Mouse (Mus musculus) spleen, adult 2 months (tissue): Measurements from ENCODE around the gene Trp73. TPM values are rescaled to one million over a fixed set of nuclear protein-coding genes. Genes with fewer than 3 reads are reported as not detected.

Experiments
- DNase-seq, 2 experiments: peaks; one replicate each; pipeline versions ENCODE4 v3.0.0 to v3.0.0-alpha.2; 2012 to 2021; ENCODE audit warnings: low spot score in 2 of 2, low read depth in 1 of 2
- H3K27ac ChIP-seq: fragments of 200-500 bp; 2 replicates; pipeline ENCODE4 v1.5.1; 2012; ENCODE audit warnings: low read length, inconsistent platforms; ENCODE audit not compliant: insufficient read depth
- H3K27me3 ChIP-seq: fragments of 200-500 bp; 2 replicates; pipeline ENCODE4 v1.6.1; 2012; ENCODE audit warnings: mild to moderate bottlenecking, moderate library complexity, low read length, inconsistent platforms; ENCODE audit not compliant: control insufficient read depth, insufficient read depth
- H3K36me3 ChIP-seq: fragments of 200-500 bp; 2 replicates; pipeline ENCODE4 v1.6.1; 2012; ENCODE audit warnings: mild to moderate bottlenecking, low read length, inconsistent platforms; ENCODE audit not compliant: control insufficient read depth, insufficient read depth
- H3K4me1 ChIP-seq: fragments of 200-500 bp; 2 replicates; pipeline ENCODE4 v1.6.1; 2011; ENCODE audit warnings: inconsistent platforms; ENCODE audit not compliant: control insufficient read depth, insufficient read depth, insufficient read length
- H3K4me3 ChIP-seq: fragments of 200-500 bp; 2 replicates; pipeline ENCODE4 v1.5.1; 2011; ENCODE audit warnings: mild to moderate bottlenecking, inconsistent platforms; ENCODE audit not compliant: insufficient read depth, insufficient read length; ENCODE audit errors: extremely low read depth
- CTCF ChIP-seq: fragments of 200-500 bp; IDR thresholded peaks from 2 replicates; pipeline ENCODE4 v1.5.1; 2011; ENCODE audit warnings: mild to moderate bottlenecking, inconsistent platforms; ENCODE audit not compliant: insufficient read depth, insufficient read length, insufficient replicate concordance; ENCODE audit errors: extremely low read depth
- POLR2A ChIP-seq: fragments of 200-500 bp; IDR thresholded peaks from 2 replicates; pipeline ENCODE4 v1.6.1; 2011; ENCODE audit warnings: low read depth, low read length, inconsistent platforms
- WGBS: fragments of 180-500 bp; shearing (Covaris S2); methylation state at CpG from one replicate; pipeline ENCODE4 v1.1.7; 2018; 5-methylcytosine and 5-hydroxymethylcytosine counted together
- polyA plus RNA-seq: library from polyadenylated mRNA; depleted of rRNA; stranded (reverse); fragments of >200 nt; gene quantifications from 2 replicates; pipeline ENCODE4 v1.2.3, GENCODE M21; 2012; rRNA removed

Trp73 gene
- 0.25 and 0.34 TPM in 2 replicates for polyA plus RNA-seq

GRCm38 (mm10) chr4:154140182-154140212 lies at the start of gene Trp73:
Gene Trp73 (minus strand): TSS chr4:154140208.
- no peak for DNase-seq
- peaks cover 11% of the 10 kb centered on the region for H3K4me1 ChIP-seq
- no peaks in the 10 kb centered on the region for H3K36me3 ChIP-seq
- peak within 1 kb of the TSS; percentile 53 for H3K4me3 ChIP-seq
- H3K27ac ChIP-seq, result no peak within 1 kb of the TSS
- TF ChIP-seq POLR2A, result no peak
- TF ChIP-seq CTCF, result no peak
- H3K27me3 ChIP-seq, result peaks cover 32% of the 10 kb centered on the region
- 5% methylated on average over 4 of the region's 4 CpGs for WGBS

- Histone ChIP-seq H3K4me3 (no peak overlapping the region), H3K36me3 (no peaks in the 10 kb centered on the region), H3K4me1 (no peaks in the 10 kb centered on the region), H3K27me3 (no peaks in the 10 kb centered on the region), H3K27ac (no peak overlapping the region)
- DNase-seq, result no peak
- TF ChIP-seq CTCF (no peak), POLR2A (no peak)
- 6% methylated on average over 8 of the region's 8 CpGs for WGBS
These were observed 48.9 kb upstream of the Trp73 start for GRCm38 (mm10) chr4:154188948-154189347.

- Histone ChIP-seq H3K27me3 (no peaks in the 10 kb centered on the region), H3K27ac (no peak overlapping the region), H3K4me3 (no peak overlapping the region), H3K36me3 (no peaks in the 10 kb centered on the region), H3K4me1 (no peaks in the 10 kb centered on the region)
- DNase-seq, result no peak
- TF ChIP-seq CTCF (no peak), POLR2A (no peak)
- 76% methylated on average over 11 of the region's 11 CpGs for WGBS
These were observed 46.1 kb upstream of the Trp73 start for GRCm38 (mm10) chr4:154186002-154186537.

- 92% methylated on average over 5 of the region's 5 CpGs for WGBS
- Histone ChIP-seq H3K4me1 (no peaks in the 10 kb centered on the region), H3K27me3 (no peaks in the 10 kb centered on the region), H3K27ac (no peak overlapping the region), H3K4me3 (no peak overlapping the region), H3K36me3 (no peaks in the 10 kb centered on the region)
- TF ChIP-seq CTCF, result no peak
- no peak for TF ChIP-seq POLR2A
- no peak for DNase-seq
These were observed 45.0 kb upstream of the Trp73 start for GRCm38 (mm10) chr4:154185001-154185400.

GRCm38 (mm10) chr4:154183566-154183965 lies 43.6 kb upstream of the Trp73 start:
- Histone ChIP-seq H3K27me3 (no peaks in the 10 kb centered on the region), H3K36me3 (no peaks in the 10 kb centered on the region), H3K4me3 (no peak overlapping the region), H3K27ac (no peak overlapping the region), H3K4me1 (no peaks in the 10 kb centered on the region)
- no peak for TF ChIP-seq POLR2A
- no peak for DNase-seq
- WGBS, result 80% methylated on average over 5 of the region's 5 CpGs

GRCm38 (mm10) chr4:154181001-154181400 lies 41.0 kb upstream of the Trp73 start:
- DNase-seq, result no peak

GRCm38 (mm10) chr4:154177257-154177656 lies 37.2 kb upstream of the Trp73 start:
- TF ChIP-seq CTCF, result no peak
- TF ChIP-seq POLR2A, result no peak
- H3K4me1 ChIP-seq, result no peaks in the 10 kb centered on the region
- no peak overlapping the region for H3K27ac ChIP-seq
- DNase-seq, result no peak
- H3K27me3 ChIP-seq, result no peaks in the 10 kb centered on the region
- H3K36me3 ChIP-seq, result no peaks in the 10 kb centered on the region
- 62% methylated on average over 8 of the region's 8 CpGs for WGBS
- H3K4me3 ChIP-seq, result no peak overlapping the region

More at GRCm38 (mm10) chr4:154181001-154181400, 41.0 kb upstream of the Trp73 start:
- WGBS, result 90% methylated on average over 7 of the region's 7 CpGs
- H3K27me3 ChIP-seq, result no peaks in the 10 kb centered on the region
- TF ChIP-seq POLR2A (no peak), CTCF (no peak)
- H3K36me3 ChIP-seq, result no peaks in the 10 kb centered on the region
- no peak overlapping the region for H3K4me3 ChIP-seq
- no peak overlapping the region for H3K27ac ChIP-seq
- no peaks in the 10 kb centered on the region for H3K4me1 ChIP-seq

- Histone ChIP-seq H3K27me3 (peaks cover 13% of the 10 kb centered on the region), H3K27ac (no peak overlapping the region), H3K4me3 (no peak overlapping the region), H3K36me3 (no peaks in the 10 kb centered on the region), H3K4me1 (peaks cover 5% of the 10 kb centered on the region; the same call in 1 of the 2 replicates)
- DNase-seq, result no peak
- TF ChIP-seq CTCF (no peak), POLR2A (no peak)
- WGBS, result 51% methylated on average over 13 of the region's 13 CpGs
These were observed 32.1 kb upstream of the Trp73 start for GRCm38 (mm10) chr4:154171931-154172604.
